8 mouse cellular contexts compared by ENCODE assay signal in genomic region chr2:163697764-163698480, GRCm38 (mm10). TPM values are rescaled to one million over a fixed set of nuclear protein-coding genes. Genes with fewer than 3 reads are reported as not detected.
A peak's percentile ranks its signal among the peaks of the same experiment; 100 is the strongest.
DNase-seq lines count a peak whose midpoint lies in the region; TF ChIP-seq lines count a peak whose summit lies in the region.

No protein-coding gene starts in this region.

- H3K4me3 ChIP-seq in myocyte: peak overlapping the region; percentile 39

- intact Hi-C loops in heart, postnatal 36 days (cut with DNase I): loop anchor here (2.0 kb wide), 1 partner anchor 15 kb away; no protein-coding TSS in a partner anchor
- intact Hi-C loops in gastrocnemius, postnatal 14 days (cut with DNase I; ENCODE audit: low total_unique reads): no loop called here

- peak; percentile 66 to 71 for DNase-seq in heart, adult 18-20 months
- DNase-seq in heart, postnatal 36 days: no peak
- DNase-seq in gastrocnemius, postnatal 14 days: peak; percentile 56
- peak; percentile 63 for DNase-seq in kidney, postnatal 14 days
- DNase-seq in cerebellum, adult 9-10 months: no peak
- DNase-seq in ovary, postnatal 14 days (ENCODE audit: low spot score): no peak
- DNase-seq in adrenal gland, adult 18-20 months (ENCODE audit: low spot score in 2 of 2): no peak

- TF ChIP-seq POLR2A in myocyte (IDR thresholded peaks at IDR 0.05; ENCODE audit: insufficient read length, low read depth): peak; percentile 34

- H3K27me3 ChIP-seq in myocyte (ENCODE audit: control insufficient read depth, insufficient read depth, insufficient read length): no peaks in the 10 kb centered on the region

- H3ac ChIP-seq in myocyte (ENCODE audit: control insufficient read depth, insufficient read length): peak overlapping the region; percentile 44

- H3K4me2 ChIP-seq in myocyte (ENCODE audit: low read depth): peak overlapping the region; percentile 98

- H3K79me2 ChIP-seq in myocyte (ENCODE audit: control insufficient read depth, insufficient read depth): peaks cover 88% of the 10 kb centered on the region

- H3K36me3 ChIP-seq in myocyte (ENCODE audit: control insufficient read depth, insufficient read depth): no peaks in the 10 kb centered on the region

TF ChIP-seq in myocyte, 11 proteins besides CTCF, POLR2A, EP300 and RAD21:
- TF ChIP-seq MYOG (IDR thresholded peaks at IDR 0.05; ENCODE audit: control insufficient read depth in 1 of 3, insufficient read depth in 1 of 3, insufficient read length in 2 of 3, low read depth in 2 of 3) (peak; percentile 4 to 72 (median 60)), USF1 (IDR thresholded peaks at IDR 0.05; ENCODE audit: low read depth) (no peak), MYOD1 (IDR thresholded peaks at IDR 0.05; ENCODE audit: control insufficient read depth in 1 of 3, insufficient read length in 2 of 3, low read depth in 2 of 3) (peak in 2 of 3 experiments; percentile 63 to 71), TCF3 (IDR thresholded peaks at IDR 0.05; ENCODE audit: insufficient read length, low read depth) (no peak), TCF12 (IDR thresholded peaks at IDR 0.05; ENCODE audit: insufficient read depth, poor library complexity, severe bottlenecking) (peak; percentile 5), E2F4 (IDR thresholded peaks at IDR 0.05; ENCODE audit: insufficient read depth) (no peak), MAX (IDR thresholded peaks at IDR 0.05; ENCODE audit: low read depth) (no peak), POLR2AphosphoS2 (IDR thresholded peaks at IDR 0.05; ENCODE audit: insufficient read length, low read depth) (peak; percentile 44), SRF (IDR thresholded peaks at IDR 0.05; ENCODE audit: control insufficient read depth, insufficient read length, low read depth) (peak; percentile 11), CEBPB (IDR thresholded peaks at IDR 0.05; ENCODE audit: insufficient read depth, poor library complexity, severe bottlenecking) (no peak), REST (IDR thresholded peaks at IDR 0.05; ENCODE audit: insufficient read depth, insufficient read length) (no peak)

RNA-seq across cellular contexts. Expression of gene Pkig, which starts 39.7 kb away (rescaled TPM):
- 100 to 1,000 TPM; 219 to 232 TPM for total RNA-seq in heart, adult 18-20 months (2021)
- 100 to 1,000 TPM; 221 to 229 TPM for total RNA-seq in heart, postnatal 36 days (2021)
- total RNA-seq in gastrocnemius, postnatal 14 days (2021): 10 to 100 TPM; 78.2 to 85.3 TPM
- 799 TPM for polyA plus RNA-seq in myocyte (2012; fragmentation: generic; extraction: Trizol)
- 10 to 100 TPM; 37.4 to 38.3 TPM for total RNA-seq in adrenal gland, adult 18-20 months (2021)

RNA-seq across cellular contexts. Expression of gene Ada, which starts 52.1 kb away (rescaled TPM):
- total RNA-seq in heart, adult 18-20 months (2021): 1 to 10 TPM; 1.1 to 1.3 TPM
- under 1 TPM; 0.60 to 0.64 TPM for total RNA-seq in heart, postnatal 36 days (2021)
- 1 to 10 TPM in 1 of 2 experiments, under 1 TPM in 1; 0.91 to 1.5 TPM for total RNA-seq in gastrocnemius, postnatal 14 days (2021)
- polyA plus RNA-seq in myocyte (2012; fragmentation: generic; extraction: Trizol): 0.60 TPM
- 1 to 10 TPM; 2.9 to 3.5 TPM for total RNA-seq in adrenal gland, adult 18-20 months (2021)

RNA-seq across cellular contexts. Expression of gene Serinc3, which starts 53.0 kb away (rescaled TPM):
- total RNA-seq in heart, adult 18-20 months (2021): 100 to 1,000 TPM; 284 to 364 TPM
- total RNA-seq in heart, postnatal 36 days (2021): 100 to 1,000 TPM; 316 to 421 TPM
- 100 to 1,000 TPM; 124 to 167 TPM for total RNA-seq in gastrocnemius, postnatal 14 days (2021)
- 88.9 TPM for polyA plus RNA-seq in myocyte (2012; fragmentation: generic; extraction: Trizol)
- total RNA-seq in adrenal gland, adult 18-20 months (2021): 100 to 1,000 TPM; 521 to 567 TPM

Comparison
In these comparisons a context has a peak if more than half of its experiments do, and no peak if none do; other contexts are left out.
1. DNase-seq: peak in heart, adult 18-20 months (2 of 2), gastrocnemius, postnatal 14 days (single experiment) and kidney, postnatal 14 days (single experiment); none in heart, postnatal 36 days (0 of 2), cerebellum, adult 9-10 months (single experiment), ovary, postnatal 14 days (single experiment) and adrenal gland, adult 18-20 months (0 of 2).